Mouse (Mus musculus): ENCODE measurements at regions not wholly inside any gene's neighbourhood (a gene's known extent, or its start where the extent isn't known, plus 50 kb on each side); places are given as distances from the start of the nearest gene placed in this dataset.

- Histone ChIP-seq H3K27ac (ENCODE audit: control insufficient read depth, low read depth, low read length) (no peak overlapping the region), H3K27me3 (ENCODE audit: control insufficient read depth in 1 of 2, insufficient read depth in 2 of 2, low read length in 2 of 2) (no peaks in the 10 kb centered on the region), H3K9me3 (replicated peaks; ENCODE audit: insufficient read depth, low read length) (no peaks in the 10 kb centered on the region), H3K4me1 (ENCODE audit: control insufficient read depth in 1 of 2, insufficient read depth in 2 of 2, low read length in 2 of 2) (no peaks in the 10 kb centered on the region), H3K36me3 (ENCODE audit: control insufficient read depth in 1 of 2, insufficient read depth in 2 of 2, low read length in 2 of 2) (no peaks in the 10 kb centered on the region), H3K4me3 (ENCODE audit: control insufficient read depth in 1 of 2, insufficient read depth in 1 of 2, low read depth in 2 of 2, low read length in 2 of 2) (no peak overlapping the region), H3K9ac (ENCODE audit: control insufficient read depth, low read depth, low read length, poor library complexity, severe bottlenecking) (no peak overlapping the region), H3K79me2 (ENCODE audit: control insufficient read depth, insufficient read depth, low read length, poor library complexity) (no peaks in the 10 kb centered on the region)
- no peak for DNase-seq (ENCODE audit: low read depth, low spot score)
- no peak for TF ChIP-seq EP300 (IDR thresholded peaks at IDR 0.05; ENCODE audit: low read depth in 1 of 2, low read length in 2 of 2)
Measured at GRCm38 (mm10) chr15:51289916-51290315, 2594.8 kb upstream of the Gm7489 start.

GRCm38 (mm10) chr15:51291183-51291582 lies 2593.5 kb upstream of the Gm7489 start:
- H3K27ac ChIP-seq (ENCODE audit: control insufficient read depth, low read depth, low read length), result no peak overlapping the region
- no peaks in the 10 kb centered on the region for H3K79me2 ChIP-seq (ENCODE audit: control insufficient read depth, insufficient read depth, low read length, poor library complexity)
- TF ChIP-seq SMC3 (IDR thresholded peaks at IDR 0.05; ENCODE audit: low read depth, low read length), result no peak
- no peak for TF ChIP-seq MYC (IDR thresholded peaks at IDR 0.05; ENCODE audit: low read depth, low read length)
- TF ChIP-seq TCF12 (IDR thresholded peaks at IDR 0.05; ENCODE audit: low read depth, low read length), result no peak
- no peak for TF ChIP-seq NELFE (IDR thresholded peaks at IDR 0.05; ENCODE audit: low read depth, low read length)
- no peak for TF ChIP-seq SIN3A (IDR thresholded peaks at IDR 0.05; ENCODE audit: low read length)
- no peak for TF ChIP-seq HCFC1 (IDR thresholded peaks at IDR 0.05; ENCODE audit: low read depth, low read length)
- TF ChIP-seq CHD2 (IDR thresholded peaks at IDR 0.05; ENCODE audit: low read length), result no peak
- TF ChIP-seq GABPA (IDR thresholded peaks at IDR 0.05; ENCODE audit: low read depth, low read length), result no peak
- no peak for TF ChIP-seq KAT2A (conservative IDR thresholded peaks at IDR 0.05; ENCODE audit: low read depth, low read length)
- no peak for TF ChIP-seq USF2 (IDR thresholded peaks at IDR 0.05; ENCODE audit: borderline replicate concordance in 1 of 2, insufficient read depth in 1 of 2, low read depth in 1 of 2, low read length in 2 of 2)
- TF ChIP-seq MAFK (IDR thresholded peaks at IDR 0.05; ENCODE audit: borderline replicate concordance, low read depth, low read length), result no peak
- no peaks in the 10 kb centered on the region for H3K9me3 ChIP-seq (replicated peaks; ENCODE audit: insufficient read depth, low read length)
- H3K36me3 ChIP-seq (ENCODE audit: control insufficient read depth in 1 of 2, insufficient read depth in 2 of 2, low read length in 2 of 2), result no peaks in the 10 kb centered on the region
- H3K4me1 ChIP-seq (ENCODE audit: control insufficient read depth in 1 of 2, insufficient read depth in 2 of 2, low read length in 2 of 2), result no peaks in the 10 kb centered on the region
- no peak overlapping the region for H3K4me3 ChIP-seq (ENCODE audit: control insufficient read depth in 1 of 2, insufficient read depth in 1 of 2, low read depth in 2 of 2, low read length in 2 of 2)
- DNase-seq (ENCODE audit: low read depth, low spot score), result no peak
- H3K27me3 ChIP-seq (ENCODE audit: control insufficient read depth in 1 of 2, insufficient read depth in 2 of 2, low read length in 2 of 2), result no peaks in the 10 kb centered on the region
- H3K9ac ChIP-seq (ENCODE audit: control insufficient read depth, low read depth, low read length, poor library complexity, severe bottlenecking), result no peak overlapping the region

GRCm38 (mm10) chr15:51296841-51297240 lies 2587.9 kb upstream of the Gm7489 start:
- H3K27ac ChIP-seq (ENCODE audit: control insufficient read depth, low read depth, low read length), result no peak overlapping the region
- H3K36me3 ChIP-seq (ENCODE audit: control insufficient read depth in 1 of 2, insufficient read depth in 2 of 2, low read length in 2 of 2), result no peaks in the 10 kb centered on the region
- H3K9me3 ChIP-seq (replicated peaks; ENCODE audit: insufficient read depth, low read length), result no peaks in the 10 kb centered on the region
- H3K4me3 ChIP-seq (ENCODE audit: control insufficient read depth in 1 of 2, insufficient read depth in 1 of 2, low read depth in 2 of 2, low read length in 2 of 2), result no peak overlapping the region
- H3K4me1 ChIP-seq (ENCODE audit: control insufficient read depth in 1 of 2, insufficient read depth in 2 of 2, low read length in 2 of 2), result no peaks in the 10 kb centered on the region
- TF ChIP-seq CHD2 (IDR thresholded peaks at IDR 0.05; ENCODE audit: low read length) (no peak), ZKSCAN1 (IDR thresholded peaks at IDR 0.05; ENCODE audit: low read depth, low read length) (no peak), UBTF (IDR thresholded peaks at IDR 0.05; ENCODE audit: borderline replicate concordance, insufficient read depth, low read depth, low read length) (no peak), MXI1 (IDR thresholded peaks at IDR 0.05; ENCODE audit: low read depth, low read length) (no peak), MAFK (IDR thresholded peaks at IDR 0.05; ENCODE audit: borderline replicate concordance, low read depth, low read length) (no peak)
- no peaks in the 10 kb centered on the region for H3K27me3 ChIP-seq (ENCODE audit: control insufficient read depth in 1 of 2, insufficient read depth in 2 of 2, low read length in 2 of 2)
- no peaks in the 10 kb centered on the region for H3K79me2 ChIP-seq (ENCODE audit: control insufficient read depth, insufficient read depth, low read length, poor library complexity)
- H3K9ac ChIP-seq (ENCODE audit: control insufficient read depth, low read depth, low read length, poor library complexity, severe bottlenecking), result no peak overlapping the region
- no peak for DNase-seq (ENCODE audit: low read depth, low spot score)
